Mouse (Mus musculus): ENCODE results near the gene Mfsd6l. TPM values are rescaled to one million over a fixed set of nuclear protein-coding genes. Genes with fewer than 3 reads are reported as not detected.

Mfsd6l gene
- total and polyA plus RNA-seq, 3 experiments, result 0.04 TPM; not detected in 2

- Histone ChIP-seq H3K27me3 (ENCODE audit: control insufficient read depth in 1 of 2, insufficient read depth in 2 of 2, low read length in 2 of 2) (peaks cover 0 to 2% of the 10 kb centered on the region in 2 experiments; a peak in 2 of 4 replicates), H3K9ac (ENCODE audit: control insufficient read depth, low read depth, low read length, poor library complexity, severe bottlenecking) (no peak overlapping the region), H3K4me3 (ENCODE audit: control insufficient read depth in 1 of 2, insufficient read depth in 1 of 2, low read depth in 2 of 2, low read length in 2 of 2) (no peak overlapping the region), H3K36me3 (ENCODE audit: control insufficient read depth in 1 of 2, insufficient read depth in 2 of 2, low read length in 2 of 2) (no peaks in the 10 kb centered on the region), H3K4me1 (ENCODE audit: control insufficient read depth in 1 of 2, insufficient read depth in 2 of 2, low read length in 2 of 2) (peaks cover 0 to 4% of the 10 kb centered on the region in 2 experiments; a peak in 1 of 4 replicates), H3K27ac (ENCODE audit: control insufficient read depth, low read depth, low read length) (no peak overlapping the region), H3K9me3 (replicated peaks; ENCODE audit: insufficient read depth, low read length) (no peaks in the 10 kb centered on the region), H3K79me2 (ENCODE audit: control insufficient read depth, insufficient read depth, low read length, poor library complexity) (no peaks in the 10 kb centered on the region)
- no peak for DNase-seq (ENCODE audit: low read depth, low spot score)
- TF ChIP-seq KAT2A (conservative IDR thresholded peaks at IDR 0.05; ENCODE audit: low read depth, low read length), result no peak
- TF ChIP-seq RCOR1 (IDR thresholded peaks at IDR 0.05; ENCODE audit: low read depth, low read length), result no peak
- TF ChIP-seq MAZ (IDR thresholded peaks at IDR 0.05; ENCODE audit: low read depth, low read length), result no peak
- no peak for TF ChIP-seq NELFE (IDR thresholded peaks at IDR 0.05; ENCODE audit: low read depth, low read length)
- TF ChIP-seq TAL1 (IDR thresholded peaks at IDR 0.05; ENCODE audit: low read length), result no peak
- TF ChIP-seq MXI1 (IDR thresholded peaks at IDR 0.05; ENCODE audit: low read depth, low read length), result no peak
- no peak for TF ChIP-seq SIN3A (IDR thresholded peaks at IDR 0.05; ENCODE audit: low read length)
- no peak for TF ChIP-seq UBTF (IDR thresholded peaks at IDR 0.05; ENCODE audit: borderline replicate concordance, insufficient read depth, low read depth, low read length)
- no peak for TF ChIP-seq ELF1 (IDR thresholded peaks at IDR 0.05; ENCODE audit: low read depth, low read length)
- no peak for TF ChIP-seq MYB (IDR thresholded peaks at IDR 0.05; ENCODE audit: low read depth, low read length)
- TF ChIP-seq E2F4 (IDR thresholded peaks at IDR 0.05; ENCODE audit: borderline replicate concordance, low read depth, low read length), result no peak
- TF ChIP-seq ZNF384 (IDR thresholded peaks at IDR 0.05; ENCODE audit: low read depth, low read length), result no peak
- no peak for TF ChIP-seq MEF2A (IDR thresholded peaks at IDR 0.05; ENCODE audit: extremely low read depth, insufficient replicate concordance, low read depth, low read length, poor library complexity, severe bottlenecking)
- no peak for TF ChIP-seq MAX (IDR thresholded peaks at IDR 0.05; ENCODE audit: low read length)
- TF ChIP-seq ZMIZ1 (IDR thresholded peaks at IDR 0.05; ENCODE audit: low read depth, low read length), result no peak
- TF ChIP-seq GABPA (IDR thresholded peaks at IDR 0.05; ENCODE audit: low read depth, low read length), result no peak
- no peak for TF ChIP-seq HCFC1 (IDR thresholded peaks at IDR 0.05; ENCODE audit: low read depth, low read length)
- no peak for TF ChIP-seq ZC3H11A (IDR thresholded peaks at IDR 0.05; ENCODE audit: low read depth, low read length)
- TF ChIP-seq GATA1 (IDR thresholded peaks at IDR 0.05; ENCODE audit: low read depth, low read length), result no peak
- TF ChIP-seq BHLHE40 (IDR thresholded peaks at IDR 0.05; ENCODE audit: borderline replicate concordance, low read depth, low read length), result no peak
Observed at GRCm38 (mm10) chr11:68600551-68601021, 44.6 kb downstream of the Mfsd6l start.

- H3K27me3 ChIP-seq (ENCODE audit: control insufficient read depth in 1 of 2, insufficient read depth in 2 of 2, low read length in 2 of 2), result peaks cover 0 to 2% of the 10 kb centered on the region in 2 experiments; a peak in 2 of 4 replicates
- no peak for DNase-seq (ENCODE audit: low read depth, low spot score)
- no peak for TF ChIP-seq BHLHE40 (IDR thresholded peaks at IDR 0.05; ENCODE audit: borderline replicate concordance, low read depth, low read length)
- TF ChIP-seq JUND (IDR thresholded peaks at IDR 0.05; ENCODE audit: low read depth, low read length), result no peak
- no peak for TF ChIP-seq NRF1 (IDR thresholded peaks at IDR 0.05; ENCODE audit: insufficient read depth, low read depth, low read length, poor library complexity, severe bottlenecking)
- TF ChIP-seq KAT2A (conservative IDR thresholded peaks at IDR 0.05; ENCODE audit: low read depth, low read length), result no peak
- TF ChIP-seq MXI1 (IDR thresholded peaks at IDR 0.05; ENCODE audit: low read depth, low read length), result no peak
- no peak for TF ChIP-seq MEF2A (IDR thresholded peaks at IDR 0.05; ENCODE audit: extremely low read depth, insufficient replicate concordance, low read depth, low read length, poor library complexity, severe bottlenecking)
- no peak for TF ChIP-seq GABPA (IDR thresholded peaks at IDR 0.05; ENCODE audit: low read depth, low read length)
- TF ChIP-seq MAFK (IDR thresholded peaks at IDR 0.05; ENCODE audit: borderline replicate concordance, low read depth, low read length), result no peak
- TF ChIP-seq POLR2A (IDR thresholded peaks at IDR 0.05; ENCODE audit: control insufficient read depth in 1 of 2, insufficient read depth in 1 of 2, low read depth in 1 of 2, low read length in 2 of 2, poor library complexity in 1 of 2), result no peak
- no peak for TF ChIP-seq CTCF (IDR thresholded peaks at IDR 0.05 in 2 of 3, conservative IDR thresholded peaks at IDR 0.05 in 1 of 3; ENCODE audit: control insufficient read depth in 1 of 3, insufficient read depth in 1 of 3, low read depth in 2 of 3, low read length in 3 of 3, poor library complexity in 1 of 3, severe bottlenecking in 1 of 3)
- TF ChIP-seq TAL1 (IDR thresholded peaks at IDR 0.05; ENCODE audit: low read length), result no peak
- no peak for TF ChIP-seq ZKSCAN1 (IDR thresholded peaks at IDR 0.05; ENCODE audit: low read depth, low read length)
- no peak for TF ChIP-seq ETS1 (IDR thresholded peaks at IDR 0.05; ENCODE audit: low read depth, low read length)
- H3K79me2 ChIP-seq (ENCODE audit: control insufficient read depth, insufficient read depth, low read length, poor library complexity), result no peaks in the 10 kb centered on the region
- no peak overlapping the region for H3K4me3 ChIP-seq (ENCODE audit: control insufficient read depth in 1 of 2, insufficient read depth in 1 of 2, low read depth in 2 of 2, low read length in 2 of 2)
- H3K27ac ChIP-seq (ENCODE audit: control insufficient read depth, low read depth, low read length), result no peak overlapping the region
- H3K9me3 ChIP-seq (replicated peaks; ENCODE audit: insufficient read depth, low read length), result no peaks in the 10 kb centered on the region
- no peak overlapping the region for H3K9ac ChIP-seq (ENCODE audit: control insufficient read depth, low read depth, low read length, poor library complexity, severe bottlenecking)
- H3K36me3 ChIP-seq (ENCODE audit: control insufficient read depth in 1 of 2, insufficient read depth in 2 of 2, low read length in 2 of 2), result no peaks in the 10 kb centered on the region
- peaks cover 0 to 4% of the 10 kb centered on the region in 2 experiments; a peak in 1 of 4 replicates for H3K4me1 ChIP-seq (ENCODE audit: control insufficient read depth in 1 of 2, insufficient read depth in 2 of 2, low read length in 2 of 2)
Observed at GRCm38 (mm10) chr11:68601486-68601991, 45.6 kb downstream of the Mfsd6l start.

All from MEL (cell line).